Mouse (Mus musculus) 416B (cell line): ENCODE results near the gene Zfp523.

Experiments used
- DNase-seq: peaks from one replicate; pipeline ENCODE4 v3.0.0; 2011; ENCODE audit warnings: low read depth

Gene Zfp523

GRCm38 (mm10) chr17:28161310-28161881, 15.5 kb upstream of the Zfp523 start:
- peak; percentile 57 for DNase-seq

GRCm38 (mm10) chr17:28163666-28164065, 13.3 kb upstream of the Zfp523 start:
- peak; percentile 71 for DNase-seq

- no peak for DNase-seq
Measured at GRCm38 (mm10) chr17:28170460-28171305, 6.2 kb upstream of the Zfp523 start.

GRCm38 (mm10) chr17:28172690-28173089, 4.2 kb upstream of the Zfp523 start:
- no peak for DNase-seq

GRCm38 (mm10) chr17:28177540-28178046, 664 bp downstream of the Zfp523 start:
- peak; percentile 58 for DNase-seq

- no peak for DNase-seq
Measured at GRCm38 (mm10) chr17:28180331-28180730, 3.4 kb downstream of the Zfp523 start.

GRCm38 (mm10) chr17:28180783-28181544, 4.0 kb downstream of the Zfp523 start:
- DNase-seq = peak; percentile 92

- DNase-seq = peak; percentile 82
Measured at GRCm38 (mm10) chr17:28184971-28185638, 8.2 kb downstream of the Zfp523 start.

- DNase-seq = no peak
Measured at GRCm38 (mm10) chr17:28188313-28188712, 11.4 kb downstream of the Zfp523 start.

- DNase-seq = peak; percentile 27
Measured at GRCm38 (mm10) chr17:28192754-28193153, 15.8 kb downstream of the Zfp523 start.

GRCm38 (mm10) chr17:28193559-28193958, 16.6 kb downstream of the Zfp523 start:
- peak; percentile 60 for DNase-seq

GRCm38 (mm10) chr17:28195033-28195432, 18.1 kb downstream of the Zfp523 start:
- DNase-seq = no peak

- DNase-seq = no peak
Measured at GRCm38 (mm10) chr17:28197646-28198045, 20.7 kb downstream of the Zfp523 start.

- no peak for DNase-seq
Measured at GRCm38 (mm10) chr17:28201982-28202381, 25.1 kb downstream of the Zfp523 start.

GRCm38 (mm10) chr17:28204052-28204720, 27.3 kb downstream of the Zfp523 start:
- DNase-seq = peak; percentile 74

- no peak for DNase-seq
Measured at GRCm38 (mm10) chr17:28205443-28205842, 28.5 kb downstream of the Zfp523 start.

- DNase-seq = no peak
Measured at GRCm38 (mm10) chr17:28207092-28207491, 30.2 kb downstream of the Zfp523 start.

- peak; percentile 94 for DNase-seq
Measured at GRCm38 (mm10) chr17:28207591-28208313, 30.8 kb downstream of the Zfp523 start, which contains the start of gene Def6. Gene Def6 (plus strand): TSS chr17:28207778.

- DNase-seq = no peak
Measured at GRCm38 (mm10) chr17:28208314-28208612, 31.3 kb downstream of the Zfp523 start.

GRCm38 (mm10) chr17:28209457-28210110, 32.7 kb downstream of the Zfp523 start:
- DNase-seq = peak; percentile 71
